ENCODE assay signal across 8 mouse cellular contexts in the genomic region with DNA sequence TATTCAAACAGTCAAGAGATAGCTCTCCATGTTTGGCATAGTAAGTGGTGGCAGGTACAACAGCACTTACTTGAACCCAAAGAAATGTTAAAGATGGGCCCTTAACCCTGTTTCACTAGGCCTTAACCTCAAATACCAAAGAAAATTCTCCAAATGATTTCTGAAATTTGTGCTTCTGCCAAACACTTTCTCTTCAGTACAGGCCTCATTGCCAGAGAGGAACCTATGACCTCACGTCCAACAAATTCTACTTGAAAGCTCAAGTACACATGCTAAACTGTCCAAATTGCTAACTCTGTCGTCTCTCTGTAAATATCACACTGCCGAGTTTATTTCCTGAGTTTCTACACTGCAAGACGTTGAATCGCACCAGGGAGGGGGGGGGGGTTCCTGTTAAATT. TPM values are rescaled to one million over a fixed set of nuclear protein-coding genes. Genes with fewer than 3 reads are reported as not detected.
DNase-seq lines count a peak whose midpoint lies in the region; ATAC-seq and TF ChIP-seq lines count a peak whose summit lies in the region.

No protein-coding gene starts in this region.

- no peak overlapping the region; the same call in 1 of the 2 replicates for H3K27ac ChIP-seq in embryonic facial prominence, embryonic 10.5 days (replicated peaks)
- H3K27ac ChIP-seq in hindbrain, postnatal 0 days, result 0 out of 2 replicates have a peak overlapping the region, but pooled peaks have one; percentile 92
- peak overlapping the region; percentile 97 for H3K27ac ChIP-seq in midbrain, embryonic 10.5 days (replicated peaks)

- DNase-seq in lung, adult 2 months, result peak; percentile 3
- DNase-seq in lung, postnatal 4 days, result no peak
- DNase-seq in embryonic facial prominence, embryonic 10.5 days (ENCODE audit: low spot score), result no peak
- peak; percentile 4 for DNase-seq in hindbrain, postnatal 0 days (ENCODE audit: low spot score)
- no peak for DNase-seq in midbrain, embryonic 10.5 days (ENCODE audit: low spot score)
- no peak for DNase-seq in right cerebral cortex, adult 2 months (ENCODE audit: low spot score in 2 of 2)
- DNase-seq in urinary bladder, postnatal 25 days (ENCODE audit: low spot score), result no peak

- H3K4me3 ChIP-seq in lung, adult 2 months (replicated peaks; ENCODE audit: extremely low read depth, low read depth, low read length), result peak overlapping the region; percentile 57
- peak overlapping the region; percentile 67 for H3K4me3 ChIP-seq in embryonic facial prominence, embryonic 10.5 days
- H3K4me3 ChIP-seq in hindbrain, postnatal 0 days (ENCODE audit: low read length), result peak overlapping the region; percentile 58
- peak overlapping the region; percentile 67 for H3K4me3 ChIP-seq in midbrain, embryonic 10.5 days

- no peaks in the 10 kb centered on the region for H3K4me1 ChIP-seq in lung, adult 2 months (ENCODE audit: control insufficient read depth, insufficient read depth, low read length)
- H3K4me1 ChIP-seq in embryonic facial prominence, embryonic 10.5 days, result no peaks in the 10 kb centered on the region
- no peaks in the 10 kb centered on the region for H3K4me1 ChIP-seq in hindbrain, postnatal 0 days (ENCODE audit: insufficient read depth, low read length)
- H3K4me1 ChIP-seq in midbrain, embryonic 10.5 days, result peaks cover 7% of the 10 kb centered on the region; the same call in 1 of the 2 replicates

- no peak for ATAC-seq in hindbrain, postnatal 0 days
- no peak for ATAC-seq in granulocyte monocyte progenitor cell, adult 5-6 weeks (replicated peaks; ENCODE audit: poor library complexity, severe bottlenecking)

- no peak overlapping the region for H3K9ac ChIP-seq in hindbrain, postnatal 0 days (replicated peaks; ENCODE audit: low read length)

- H3K36me3 ChIP-seq in embryonic facial prominence, embryonic 10.5 days (replicated peaks), result no peaks in the 10 kb centered on the region
- no peaks in the 10 kb centered on the region for H3K36me3 ChIP-seq in hindbrain, postnatal 0 days (ENCODE audit: insufficient read depth, low read length)
- no peaks in the 10 kb centered on the region for H3K36me3 ChIP-seq in midbrain, embryonic 10.5 days

- TF ChIP-seq POLR2A in lung, adult 2 months (IDR thresholded peaks at IDR 0.05; ENCODE audit: borderline replicate concordance, extremely low read depth, low read depth, low read length), result no peak

- WGBS in lung, adult 2 months, result 31% methylated on average over 5 of the region's 5 CpGs
- WGBS in embryonic facial prominence, embryonic 10.5 days, result 30% methylated on average over 5 of the region's 5 CpGs
- WGBS in hindbrain, postnatal 0 days, result 35% methylated on average over 5 of the region's 5 CpGs
- 36% methylated on average over 5 of the region's 5 CpGs for WGBS in midbrain, embryonic 10.5 days

- H3K4me2 ChIP-seq in hindbrain, postnatal 0 days (ENCODE audit: low read depth, low read length), result peak overlapping the region; percentile 57

- no peaks in the 10 kb centered on the region for H3K9me3 ChIP-seq in embryonic facial prominence, embryonic 10.5 days
- H3K9me3 ChIP-seq in hindbrain, postnatal 0 days (ENCODE audit: low read length), result no peaks in the 10 kb centered on the region
- no peaks in the 10 kb centered on the region for H3K9me3 ChIP-seq in midbrain, embryonic 10.5 days (replicated peaks)

- H3K27me3 ChIP-seq in embryonic facial prominence, embryonic 10.5 days (replicated peaks; ENCODE audit: low read depth, poor library complexity, severe bottlenecking), result peaks cover 67% of the 10 kb centered on the region
- H3K27me3 ChIP-seq in hindbrain, postnatal 0 days (ENCODE audit: insufficient read depth, low read length), result no peaks in the 10 kb centered on the region
- peaks cover 79% of the 10 kb centered on the region for H3K27me3 ChIP-seq in midbrain, embryonic 10.5 days (ENCODE audit: low read depth, poor library complexity, severe bottlenecking)

- TF ChIP-seq CTCF in lung, adult 2 months (IDR thresholded peaks at IDR 0.05; ENCODE audit: insufficient read depth, low read length), result no peak
- no peak for TF ChIP-seq CTCF in hindbrain, postnatal 0 days (IDR thresholded peaks at IDR 0.05; ENCODE audit: low read depth)

RNA-seq across cellular contexts. Expression of a gene that starts 1.0 kb away (rescaled TPM):
- 0.71 and 0.72 TPM in 2 replicates for polyA plus RNA-seq in lung, adult 2 months (2012; rRNA removed)
- 4.1 and 4.5 TPM in 2 replicates for polyA plus RNA-seq in embryonic facial prominence, embryonic 10.5 days (2016; fragmentation: Nextera tagmentation; extraction: Ambion mirVana)
- total RNA-seq in hindbrain, postnatal 0 days (2014; rRNA removed), result 0.89 and 2.8 TPM in 2 replicates
- 7.4 and 8.9 TPM in 2 replicates for polyA plus RNA-seq in hindbrain, postnatal 0 days (2015; fragmentation: Nextera tagmentation; extraction: Ambion mirVana)
- 4.6 and 5.4 TPM in 2 replicates for polyA plus RNA-seq in midbrain, embryonic 10.5 days (2016; fragmentation: Nextera tagmentation; extraction: Ambion mirVana)
- 2.4 and 4.1 TPM in 2 replicates for total RNA-seq in granulocyte monocyte progenitor cell, adult 5-6 weeks (2014; fragmentation: Nextera tagmentation)
- 1.6 and 4.8 TPM in 2 replicates for total RNA-seq in granulocyte monocyte progenitor cell, adult 5-6 weeks (2017)

RNA-seq across cellular contexts. Expression of a gene that starts 43.5 kb away (rescaled TPM):
- polyA plus RNA-seq in lung, adult 2 months (2012; rRNA removed), result not detected in 2 replicates
- polyA plus RNA-seq in embryonic facial prominence, embryonic 10.5 days (2016; fragmentation: Nextera tagmentation; extraction: Ambion mirVana), result 0.55 and 0.59 TPM in 2 replicates
- 0.42 TPM in 1 of 2 replicates, not detected in the other for total RNA-seq in hindbrain, postnatal 0 days (2014; rRNA removed)
- 0.34 and 0.39 TPM in 2 replicates for polyA plus RNA-seq in hindbrain, postnatal 0 days (2015; fragmentation: Nextera tagmentation; extraction: Ambion mirVana)
- polyA plus RNA-seq in midbrain, embryonic 10.5 days (2016; fragmentation: Nextera tagmentation; extraction: Ambion mirVana), result 0.46 and 0.57 TPM in 2 replicates
- 1.3 and 2.1 TPM in 2 replicates for total RNA-seq in granulocyte monocyte progenitor cell, adult 5-6 weeks (2014; fragmentation: Nextera tagmentation)
- 0.36 and 0.90 TPM in 2 replicates for total RNA-seq in granulocyte monocyte progenitor cell, adult 5-6 weeks (2017)

Comparison
In these comparisons a context has a peak if more than half of its experiments do, and no peak if none do; other contexts are left out.
1. DNase-seq: peak in lung, adult 2 months (single experiment) and hindbrain, postnatal 0 days (single experiment); none in lung, postnatal 4 days (0 of 2), embryonic facial prominence, embryonic 10.5 days (single experiment), midbrain, embryonic 10.5 days (single experiment), right cerebral cortex, adult 2 months (0 of 2) and urinary bladder, postnatal 25 days (single experiment).
2. Peak in every context shown above with its lines, with median percentiles within 50 percentile points of each other: H3K4me3 ChIP-seq.